Mouse (Mus musculus): Measurements from ENCODE around the gene Slc12a6.

Gene Slc12a6

GRCm38 (mm10) chr2:112328069-112328777, 62.6 kb downstream of the Slc12a6 start:
- no peak for DNase-seq (ENCODE audit: low spot score)

GRCm38 (mm10) chr2:112332051-112332898, 66.7 kb downstream of the Slc12a6 start:
- no peak for DNase-seq (ENCODE audit: low spot score)

GRCm38 (mm10) chr2:112337211-112337610, 71.6 kb downstream of the Slc12a6 start:
- DNase-seq (ENCODE audit: low spot score), result no peak

- peak; percentile 4 for DNase-seq (ENCODE audit: low spot score)
Measured at GRCm38 (mm10) chr2:112339736-112340135, 74.1 kb downstream of the Slc12a6 start.

GRCm38 (mm10) chr2:112341117-112341516, 75.5 kb downstream of the Slc12a6 start:
- no peak for DNase-seq (ENCODE audit: low spot score)

- DNase-seq (ENCODE audit: low spot score), result no peak
Measured at GRCm38 (mm10) chr2:112348246-112348645, 82.6 kb downstream of the Slc12a6 start.

GRCm38 (mm10) chr2:112353685-112354455, 88.2 kb downstream of the Slc12a6 start:
- DNase-seq (ENCODE audit: low spot score), result no peak

DNA sequence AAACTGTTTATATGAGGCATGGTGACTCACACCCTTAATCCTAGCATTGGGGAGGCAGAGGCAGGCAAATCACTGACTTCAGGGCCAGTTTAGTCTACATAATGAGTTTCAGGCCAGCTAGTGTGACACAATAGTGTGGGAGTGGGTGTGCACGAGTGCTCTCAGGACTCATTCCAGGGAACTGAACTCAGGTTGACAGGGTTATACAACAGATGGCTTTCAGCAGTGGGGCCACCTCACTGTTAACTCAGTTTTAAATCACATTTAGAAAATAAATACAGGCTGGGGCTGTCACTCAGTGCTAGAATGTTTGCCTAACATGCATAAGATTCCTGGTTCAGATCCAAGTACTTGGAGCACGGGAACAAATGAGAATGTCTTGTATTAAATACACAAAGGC, 94.0 kb downstream of the Slc12a6 start:
- no peak for DNase-seq (ENCODE audit: low spot score)

DNA sequence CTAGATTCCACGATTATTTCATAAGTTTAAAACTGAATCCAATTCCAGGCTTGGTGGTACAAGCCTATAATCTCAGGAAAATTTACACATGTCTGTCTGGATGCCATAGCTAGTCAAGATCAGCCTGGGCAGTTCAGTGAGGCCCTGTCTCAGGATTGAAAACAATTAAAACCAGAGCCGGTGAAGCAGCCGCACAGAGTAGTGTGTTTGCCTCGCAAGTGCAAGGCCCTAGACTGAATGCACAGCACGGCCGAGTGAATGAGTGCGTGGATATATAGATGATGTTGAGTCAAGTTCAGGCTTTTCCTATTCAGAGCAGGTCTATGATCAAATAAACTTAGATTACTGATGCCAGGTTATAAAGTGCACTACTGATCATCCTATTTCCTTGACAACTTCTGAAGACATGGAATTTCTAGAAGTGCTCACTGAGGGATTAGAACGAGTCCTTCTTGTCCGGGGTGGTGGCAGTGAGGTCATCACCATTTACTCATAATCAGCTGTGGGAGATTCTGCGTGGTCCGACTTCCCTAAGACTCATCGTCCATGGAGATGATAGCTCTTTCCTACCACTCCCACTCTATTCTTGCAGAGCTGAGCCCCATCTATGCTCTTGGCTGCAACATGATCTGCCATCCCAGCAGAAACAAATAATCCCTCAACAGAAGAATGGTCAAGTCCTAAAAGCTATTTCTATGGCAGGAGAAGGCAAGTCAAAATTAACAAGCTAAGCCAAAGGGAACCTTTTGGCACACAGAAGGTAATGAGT, 94.6 kb downstream of the Slc12a6 start:
- no peak for DNase-seq (ENCODE audit: low spot score)

DNA sequence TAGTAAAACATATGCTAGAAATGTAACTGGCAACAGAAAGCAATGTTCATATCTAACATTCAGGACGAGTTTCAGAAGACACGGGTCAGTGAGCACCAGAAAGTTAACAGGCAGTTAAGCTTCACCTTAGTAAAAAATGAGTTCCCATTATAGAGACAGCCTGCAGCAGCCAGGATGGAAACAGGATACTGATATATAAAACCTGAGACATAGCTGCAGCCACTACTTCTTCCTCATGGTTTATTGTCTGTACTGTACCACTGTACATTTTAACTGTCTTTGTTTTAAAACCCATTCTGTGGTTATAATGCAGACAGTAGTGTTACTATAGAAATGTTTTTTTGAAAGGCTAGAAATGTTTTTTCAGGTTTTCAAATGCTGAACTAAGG, 95.2 kb downstream of the Slc12a6 start:
- DNase-seq (ENCODE audit: low spot score), result no peak

DNA sequence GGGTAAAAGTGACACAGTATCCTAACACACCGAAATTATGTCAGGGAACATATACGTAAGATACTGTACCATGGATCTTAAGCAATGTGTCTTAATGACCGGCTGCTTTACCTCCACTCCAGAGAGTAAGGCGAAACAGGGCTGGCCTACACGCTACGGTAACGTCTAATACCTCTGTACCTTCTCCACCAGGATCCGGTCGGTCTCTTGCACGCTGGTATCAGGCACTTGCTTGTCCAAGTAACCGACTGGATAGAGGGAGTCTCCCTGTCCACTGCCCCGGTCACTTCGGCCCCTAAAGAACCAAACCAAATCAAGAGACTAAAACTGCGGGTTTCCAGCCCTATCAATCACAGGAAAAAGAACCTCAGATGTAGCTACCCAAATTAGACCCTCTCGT, 101.6 kb downstream of the Slc12a6 start:
- DNase-seq (ENCODE audit: low spot score), result peak; percentile 25

GRCm38 (mm10) chr2:112367726-112368673, 102.4 kb downstream of the Slc12a6 start, which contains the start of gene Emc4:
TSS of gene Emc4 (minus strand) at chr2:112368027.
- DNase-seq (ENCODE audit: low spot score), result peak; percentile 91

DNA sequence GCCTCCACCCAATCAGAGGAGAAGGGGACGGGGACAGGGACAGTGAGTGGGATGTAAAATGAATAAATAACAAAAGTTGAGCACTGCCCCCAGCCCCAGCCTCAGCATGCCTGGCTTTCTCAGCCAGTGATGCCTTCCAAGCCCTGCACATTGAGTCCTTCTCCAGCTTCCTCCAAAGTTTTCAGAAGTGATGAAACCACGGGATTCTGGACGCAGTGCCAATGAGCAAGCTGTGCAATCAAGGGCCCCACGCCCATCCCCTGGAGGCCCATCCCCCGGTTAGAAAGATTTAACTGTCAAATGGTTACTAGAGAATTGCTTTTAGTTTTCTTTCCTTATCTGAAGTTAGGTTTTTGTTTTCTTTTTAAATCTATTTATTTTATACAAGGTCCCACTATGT, 104.3 kb downstream of the Slc12a6 start:
- DNase-seq (ENCODE audit: low spot score), result no peak

- DNase-seq (ENCODE audit: low spot score), result no peak
Measured at GRCm38 (mm10) chr2:112373141-112373540, 107.5 kb downstream of the Slc12a6 start.

DNA sequence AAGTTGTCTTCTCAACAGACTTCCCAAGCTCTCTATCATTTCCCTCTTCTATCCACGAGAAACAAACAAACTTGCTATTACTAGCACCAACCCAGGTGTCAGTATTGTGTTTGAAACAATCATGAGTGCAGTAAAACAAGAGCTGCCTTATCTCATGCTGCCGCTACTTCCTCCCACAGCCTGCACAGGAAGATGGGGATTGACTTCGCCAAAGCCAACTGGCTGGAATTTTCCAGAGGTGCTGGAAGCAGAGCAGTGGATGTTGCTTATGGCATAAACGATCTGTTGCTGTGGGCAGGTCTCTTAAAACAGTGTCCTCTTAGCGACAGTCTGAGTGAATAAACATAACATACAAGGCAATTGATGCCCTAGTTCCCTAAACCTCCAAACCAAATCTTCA, 109.0 kb downstream of the Slc12a6 start:
- no peak for DNase-seq (ENCODE audit: low spot score)

- peak; percentile 97 for DNase-seq (ENCODE audit: low spot score)
Measured at GRCm38 (mm10) chr2:112378973-112379898, 113.6 kb downstream of the Slc12a6 start, which contains the start of gene Katnbl1. TSS of gene Katnbl1 (plus strand) at chr2:112379211.

- DNase-seq (ENCODE audit: low spot score), result peak; percentile 9
Measured at GRCm38 (mm10) chr2:112380131-112380530, 114.5 kb downstream of the Slc12a6 start.

- DNase-seq (ENCODE audit: low spot score), result no peak
Measured at GRCm38 (mm10) chr2:112381219-112381618, 115.6 kb downstream of the Slc12a6 start.

- DNase-seq (ENCODE audit: low spot score), result no peak
Measured at GRCm38 (mm10) chr2:112390843-112391242, 125.2 kb downstream of the Slc12a6 start.

Data from retina, embryonic 14.5 days (tissue).